Mouse (Mus musculus): ENCODE data around the gene Olfr1313. TPM values are rescaled to one million over a fixed set of nuclear protein-coding genes. Genes with fewer than 3 reads are reported as not detected.
"Not testable (repeated sequence)": the region's sequence is repeated elsewhere in the genome, so short reads cannot be mapped to it uniquely, and the experiment has no call there.

The Olfr1313 gene
- not detected in 2 replicates for polyA plus RNA-seq (2012; rRNA removed)

- Histone ChIP-seq H3K4me1 (ENCODE audit: control insufficient read depth, insufficient read depth, low read length) (no peaks in the 10 kb centered on the region), H3K27me3 (ENCODE audit: control insufficient read depth, insufficient read depth, low read length) (no peaks in the 10 kb centered on the region), H3K4me3 (replicated peaks; ENCODE audit: insufficient read depth, low read depth, low read length) (no peak within 1 kb of the TSS), H3K27ac (ENCODE audit: insufficient read depth, low read length) (no peak within 1 kb of the TSS)
- DNase-seq, result no peak
- no peak for TF ChIP-seq CTCF (IDR thresholded peaks at IDR 0.05; ENCODE audit: borderline replicate concordance, insufficient read depth, low read depth, low read length)
- no peak for TF ChIP-seq POLR2A (IDR thresholded peaks at IDR 0.05; ENCODE audit: borderline replicate concordance, insufficient read depth, low read length)
Observed at GRCm38 (mm10) chr2:112077743-112078142, at the start of gene Olfr1313. Gene Olfr1313 (minus strand): TSS chr2:112077843.

DNA sequence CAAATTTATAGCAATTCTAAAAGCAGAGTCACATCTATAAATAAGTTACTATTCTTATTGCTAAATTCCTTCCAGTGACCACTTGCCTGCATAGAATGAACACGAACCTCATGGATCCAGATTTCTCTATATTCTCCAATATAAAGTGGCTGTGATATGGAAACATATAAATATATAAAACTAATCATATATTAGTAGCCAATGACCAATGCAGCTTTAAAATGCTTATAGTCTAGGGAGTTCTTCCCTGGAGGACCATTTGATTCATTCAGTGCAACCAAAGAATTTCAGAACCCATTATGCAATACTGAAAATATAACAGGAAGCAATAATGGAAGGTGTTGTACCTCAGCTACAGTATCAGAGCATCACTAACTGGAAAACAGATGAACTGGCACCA lies 37.7 kb upstream of the Olfr1313 start, which contains the start of gene Olfr1315-ps1:
TSS of gene Olfr1315-ps1 (minus strand) at position 101 of the 400 bp plus-strand sequence.
- H3K27ac ChIP-seq (ENCODE audit: insufficient read depth, low read length), result no peak within 1 kb of the TSS
- no peaks in the 10 kb centered on the region for H3K4me1 ChIP-seq (ENCODE audit: control insufficient read depth, insufficient read depth, low read length)
- H3K27me3 ChIP-seq (ENCODE audit: control insufficient read depth, insufficient read depth, low read length), result no peaks in the 10 kb centered on the region
- no peak within 1 kb of the TSS for H3K4me3 ChIP-seq (replicated peaks; ENCODE audit: insufficient read depth, low read depth, low read length)
- no peak for DNase-seq
- WGBS, result 75% methylated on average over 1 of the region's 1 CpGs
- TF ChIP-seq POLR2A (IDR thresholded peaks at IDR 0.05; ENCODE audit: borderline replicate concordance, insufficient read depth, low read length) (no peak), CTCF (IDR thresholded peaks at IDR 0.05; ENCODE audit: borderline replicate concordance, insufficient read depth, low read depth, low read length) (no peak)

GRCm38 (mm10) chr2:112096681-112097080 lies 19.0 kb upstream of the Olfr1313 start, which contains the start of gene Olfr1314:
Gene Olfr1314 (minus strand): TSS chr2:112096781.
- no peak for DNase-seq
- Histone ChIP-seq H3K4me3 (replicated peaks; ENCODE audit: insufficient read depth, low read depth, low read length) (no peak within 1 kb of the TSS), H3K4me1 (ENCODE audit: control insufficient read depth, insufficient read depth, low read length) (no peaks in the 10 kb centered on the region), H3K27me3 (ENCODE audit: control insufficient read depth, insufficient read depth, low read length) (no peaks in the 10 kb centered on the region), H3K27ac (ENCODE audit: insufficient read depth, low read length) (no peak within 1 kb of the TSS)
- TF ChIP-seq CTCF (IDR thresholded peaks at IDR 0.05; ENCODE audit: borderline replicate concordance, insufficient read depth, low read depth, low read length) (no peak), POLR2A (IDR thresholded peaks at IDR 0.05; ENCODE audit: borderline replicate concordance, insufficient read depth, low read length) (no peak)

DNA sequence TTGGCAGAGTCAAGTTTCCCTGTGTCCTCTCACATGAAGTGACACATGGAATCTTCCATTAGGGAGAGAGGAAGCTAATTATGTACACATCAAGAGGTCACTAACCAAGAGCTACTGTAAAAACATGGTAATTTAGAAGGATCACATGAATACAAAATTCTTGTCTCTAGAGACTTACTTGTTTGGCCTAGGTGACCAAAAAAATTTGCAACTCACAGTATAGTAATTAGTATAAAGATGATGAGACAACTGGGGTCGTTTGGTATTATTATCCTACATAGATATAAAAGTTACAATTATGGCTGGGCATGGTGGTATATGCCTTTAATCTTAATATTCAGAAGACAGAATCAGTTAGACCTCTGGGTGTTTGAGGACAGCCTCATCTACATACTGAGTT lies 27.5 kb downstream of the Olfr1313 start, which contains the start of gene Olfr1312:
TSS of gene Olfr1312 (minus strand) at position 101 of the 400 bp plus-strand sequence.
- no peaks in the 10 kb centered on the region for H3K4me1 ChIP-seq (ENCODE audit: control insufficient read depth, insufficient read depth, low read length)
- no peak for DNase-seq
- H3K4me3 ChIP-seq (replicated peaks; ENCODE audit: insufficient read depth, low read depth, low read length), result no peak within 1 kb of the TSS
- 19% methylated on average over 1 of the region's 1 CpGs for WGBS
- TF ChIP-seq CTCF (IDR thresholded peaks at IDR 0.05; ENCODE audit: borderline replicate concordance, insufficient read depth, low read depth, low read length) (no peak), POLR2A (IDR thresholded peaks at IDR 0.05; ENCODE audit: borderline replicate concordance, insufficient read depth, low read length) (no peak)
- H3K27ac ChIP-seq (ENCODE audit: insufficient read depth, low read length), result no peak within 1 kb of the TSS
- H3K27me3 ChIP-seq (ENCODE audit: control insufficient read depth, insufficient read depth, low read length), result no peaks in the 10 kb centered on the region

GRCm38 (mm10) chr2:112026971-112027370 lies 50.7 kb downstream of the Olfr1313 start:
- WGBS, result 35% methylated on average over 6 of the region's 6 CpGs
- not testable (repeated sequence) for H3K4me1 ChIP-seq (ENCODE audit: control insufficient read depth, insufficient read depth, low read length); H3K27ac ChIP-seq (ENCODE audit: insufficient read depth, low read length); H3K4me3 ChIP-seq (replicated peaks; ENCODE audit: insufficient read depth, low read depth, low read length); DNase-seq; H3K27me3 ChIP-seq (ENCODE audit: control insufficient read depth, insufficient read depth, low read length)

GRCm38 (mm10) chr2:112024312-112024711 lies 53.3 kb downstream of the Olfr1313 start, which contains the start of gene Olfr1311:
Gene Olfr1311 (minus strand): TSS chr2:112024412.
- Histone ChIP-seq H3K4me3 (replicated peaks; ENCODE audit: insufficient read depth, low read depth, low read length) (no peak within 1 kb of the TSS), H3K27me3 (ENCODE audit: control insufficient read depth, insufficient read depth, low read length) (no peaks in the 10 kb centered on the region), H3K27ac (ENCODE audit: insufficient read depth, low read length) (no peak within 1 kb of the TSS), H3K4me1 (ENCODE audit: control insufficient read depth, insufficient read depth, low read length) (no peaks in the 10 kb centered on the region)
- DNase-seq, result no peak
- TF ChIP-seq POLR2A (IDR thresholded peaks at IDR 0.05; ENCODE audit: borderline replicate concordance, insufficient read depth, low read length) (no peak), CTCF (IDR thresholded peaks at IDR 0.05; ENCODE audit: borderline replicate concordance, insufficient read depth, low read depth, low read length) (no peak)
- 91% methylated on average over 2 of the region's 2 CpGs for WGBS

Other genes starting within 250 kb of the Olfr1313 start
- gene Olfr1305, start 200.7 kb downstream of the Olfr1313 start, polyA plus RNA-seq (2012; rRNA removed), result not detected in 2 replicates
- not detected in 2 replicates for gene Olfr1306, start 161.6 kb downstream of the Olfr1313 start, polyA plus RNA-seq (2012; rRNA removed)
- gene Olfr1307, start 128.4 kb downstream of the Olfr1313 start, polyA plus RNA-seq (2012; rRNA removed), result not detected in 2 replicates
- gene Olfr1308, start 112.9 kb downstream of the Olfr1313 start, polyA plus RNA-seq (2012; rRNA removed), result not detected in 2 replicates
- not detected in 2 replicates for gene Olfr1309, start 87.6 kb downstream of the Olfr1313 start, polyA plus RNA-seq (2012; rRNA removed)
- gene Olfr1310, start 65.1 kb downstream of the Olfr1313 start, polyA plus RNA-seq (2012; rRNA removed), result not detected in 2 replicates
- not detected in 2 replicates for gene Olfr1311, start 53.4 kb downstream of the Olfr1313 start, polyA plus RNA-seq (2012; rRNA removed)
- not detected in 2 replicates for gene Olfr1312, start 27.6 kb downstream of the Olfr1313 start, polyA plus RNA-seq (2012; rRNA removed)
- gene Olfr1314, start 18.9 kb upstream of the Olfr1313 start, polyA plus RNA-seq (2012; rRNA removed), result not detected in 2 replicates
- gene Olfr1315-ps1, start 37.6 kb upstream of the Olfr1313 start, polyA plus RNA-seq (2012; rRNA removed), result not detected in 2 replicates
- gene Olfr1316, start 57.1 kb upstream of the Olfr1313 start, polyA plus RNA-seq (2012; rRNA removed), result not detected in 2 replicates
- not detected in 2 replicates for gene Olfr1317, start 62.5 kb upstream of the Olfr1313 start, polyA plus RNA-seq (2012; rRNA removed)
- gene Olfr1318, start 76.4 kb upstream of the Olfr1313 start, polyA plus RNA-seq (2012; rRNA removed), result not detected in 2 replicates
- 219 and 231 TPM in 2 replicates for gene Lpcat4, start 161.6 kb upstream of the Olfr1313 start, polyA plus RNA-seq (2012; rRNA removed)
- gene Nutm1, start 181.4 kb upstream of the Olfr1313 start, polyA plus RNA-seq (2012; rRNA removed), result not detected in 2 replicates
- 99.7 and 104 TPM in 2 replicates for gene Nop10, start 184.1 kb upstream of the Olfr1313 start, polyA plus RNA-seq (2012; rRNA removed)
- 96.9 and 98.7 TPM in 2 replicates for gene Slc12a6, start 188.0 kb upstream of the Olfr1313 start, polyA plus RNA-seq (2012; rRNA removed)
- 0.19 TPM in 1 of 2 replicates, not detected in the other for gene Gm21985, start 188.5 kb upstream of the Olfr1313 start, polyA plus RNA-seq (2012; rRNA removed)

Data from cerebellum, adult 2 months (tissue).